Mouse (Mus musculus) embryonic fibroblast, embryonic 13.5 days (primary cell): ENCODE data around the gene Dmp1.

ENCODE experiments used
- CTCF ChIP-seq: IDR thresholded peaks from 2 replicates; pipeline ENCODE4 v1.5.1; 2011; ENCODE audit warnings: mild to moderate bottlenecking, control low read depth, low read length, moderate library complexity, borderline replicate concordance; ENCODE audit not compliant: insufficient read depth
- POLR2A ChIP-seq: IDR thresholded peaks from 2 replicates; pipeline ENCODE4 v1.6.1; 2011; ENCODE audit warnings: low read depth, mild to moderate bottlenecking, control low read depth, low read length, moderate library complexity

GRCm38 (mm10) chr5:104173094-104173493 is 29.3 kb upstream of the Dmp1 start:
- no peak for TF ChIP-seq POLR2A
- TF ChIP-seq CTCF = no peak
